Mouse (Mus musculus) retina, embryonic 14.5 days (tissue): ENCODE measurements at regions not wholly inside any gene's neighbourhood (a gene's known extent, or its start where the extent isn't known, plus 50 kb on each side); places are given as distances from the start of the nearest gene placed in this dataset.
"Not testable (repeated sequence)": the region's sequence is repeated elsewhere in the genome, so short reads cannot be mapped to it uniquely, and the experiment has no call there.

Experiments used
- DNase-seq: peaks from one replicate; pipeline ENCODE4 v3.0.0-alpha.2; 2015; ENCODE audit warnings: low spot score

DNA sequence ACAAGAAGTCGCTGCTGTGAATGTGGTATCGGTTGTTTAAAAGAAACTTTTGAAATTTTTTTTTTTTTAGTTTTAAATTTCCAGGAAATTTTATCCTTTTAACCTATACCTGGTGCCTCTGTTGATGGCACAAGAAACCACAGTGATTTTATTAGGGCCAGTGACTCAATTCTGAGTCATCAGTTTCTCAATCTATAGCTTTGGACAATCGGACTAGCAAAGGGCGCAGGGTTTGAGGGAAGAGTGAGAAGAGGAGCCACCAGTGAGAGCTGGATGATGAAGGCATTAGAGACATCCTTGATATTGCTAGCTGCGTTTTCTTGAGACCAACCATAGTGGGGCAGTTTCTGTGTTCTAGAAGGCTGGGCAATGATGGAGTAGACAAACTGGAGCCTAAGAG is 55.4 kb upstream of the Il33 start:
- no peak for DNase-seq

DNA sequence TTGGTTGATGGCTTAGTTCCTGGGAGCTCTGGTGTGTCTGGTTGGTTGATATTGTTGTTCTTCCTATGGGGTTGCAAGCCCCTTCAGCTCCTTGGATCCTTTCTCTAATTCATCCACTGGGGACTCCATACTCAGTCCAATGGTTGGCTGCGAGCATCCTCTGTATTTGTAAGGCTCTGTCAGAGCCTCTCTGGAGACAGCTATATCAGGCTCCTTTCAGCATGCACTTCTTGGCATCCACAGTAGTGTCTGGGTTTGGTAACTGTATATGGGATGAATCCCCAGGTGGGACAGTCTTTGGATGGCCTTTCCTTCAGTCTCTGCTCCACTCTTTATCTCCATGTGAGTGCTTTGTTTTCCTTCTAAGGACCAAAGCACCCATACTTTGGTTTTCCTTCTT is 55.9 kb upstream of the Ranbp6 start:
- DNase-seq = not testable (repeated sequence)

DNA sequence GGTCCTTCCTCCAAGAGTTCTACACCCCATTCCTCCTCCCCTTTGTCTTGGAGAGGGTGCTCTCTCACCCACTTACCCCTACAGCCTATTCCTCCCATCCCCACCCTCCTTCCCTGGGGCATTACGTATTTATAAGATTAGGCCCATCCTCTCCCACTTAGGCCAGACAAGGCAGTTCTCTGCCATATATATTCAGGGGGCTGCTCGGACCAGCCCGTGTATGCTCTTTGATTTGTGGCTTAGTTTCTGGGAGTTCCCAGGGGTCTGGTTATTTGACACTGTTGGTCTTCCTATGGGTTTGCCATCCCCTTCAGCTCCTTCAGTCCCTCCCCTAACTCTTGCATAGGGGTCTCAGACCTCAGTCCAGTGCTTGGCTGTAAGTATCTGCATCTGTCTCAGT is 54.0 kb upstream of the Ranbp6 start:
- DNase-seq = no peak

- no peak for DNase-seq
Measured at GRCm38 (mm10) chr19:29865142-29865541, 52.4 kb upstream of the Ranbp6 start.

GRCm38 (mm10) chr19:29862808-29863207 is 50.0 kb upstream of the Ranbp6 start:
- peak; percentile 25 for DNase-seq
